Mouse (Mus musculus) liver, embryonic 14.5 days (tissue): ENCODE results near the gene Zfp78.

Experiments
- CTCF ChIP-seq: IDR thresholded peaks from 2 replicates; pipeline ENCODE4 v1.5.1; 2016; ENCODE audit warnings: antibody characterized with exemption, low read depth, control low read depth
- EP300 ChIP-seq: IDR thresholded peaks from 2 replicates; pipeline ENCODE4 v1.6.1; 2016; ENCODE audit warnings: antibody characterized with exemption, low read depth

DNA sequence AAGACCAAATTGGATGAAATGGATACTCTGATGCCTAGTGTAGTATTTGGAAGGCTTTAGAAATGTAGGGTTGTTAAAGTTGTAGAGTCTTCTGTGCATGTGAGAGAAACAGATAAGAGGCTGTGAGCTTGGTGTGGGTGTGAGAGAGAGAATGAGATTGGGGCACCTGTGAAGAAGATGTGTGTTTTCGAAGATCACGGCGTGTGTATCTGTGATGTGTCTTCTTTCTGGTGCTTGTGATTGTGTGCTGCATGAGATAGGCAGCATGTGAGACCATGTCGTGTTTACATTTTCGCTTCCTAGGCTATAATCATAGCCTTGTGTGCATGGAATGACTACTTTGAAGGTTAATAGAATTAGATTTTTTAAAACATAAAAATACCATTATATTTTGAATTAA is 4.1 kb downstream of the Zfp78 start:
- TF ChIP-seq CTCF (no peak), EP300 (peak; percentile 76)
